Mouse (Mus musculus) retina, adult 2 months (tissue): ENCODE results near the gene Th.
A peak's percentile ranks its signal among the peaks of the same experiment; 100 is the strongest.

ENCODE experiments used
- DNase-seq: peaks from one replicate; pipeline ENCODE4 v3.0.0-alpha.2; 2012; ENCODE audit warnings: low read depth, low spot score

The Th gene

GRCm38 (mm10) chr7:142931028-142931427 lies at the start of gene Th:
Gene Th, minus strand, starts transcription at chr7:142931128.
- no peak for DNase-seq

DNA sequence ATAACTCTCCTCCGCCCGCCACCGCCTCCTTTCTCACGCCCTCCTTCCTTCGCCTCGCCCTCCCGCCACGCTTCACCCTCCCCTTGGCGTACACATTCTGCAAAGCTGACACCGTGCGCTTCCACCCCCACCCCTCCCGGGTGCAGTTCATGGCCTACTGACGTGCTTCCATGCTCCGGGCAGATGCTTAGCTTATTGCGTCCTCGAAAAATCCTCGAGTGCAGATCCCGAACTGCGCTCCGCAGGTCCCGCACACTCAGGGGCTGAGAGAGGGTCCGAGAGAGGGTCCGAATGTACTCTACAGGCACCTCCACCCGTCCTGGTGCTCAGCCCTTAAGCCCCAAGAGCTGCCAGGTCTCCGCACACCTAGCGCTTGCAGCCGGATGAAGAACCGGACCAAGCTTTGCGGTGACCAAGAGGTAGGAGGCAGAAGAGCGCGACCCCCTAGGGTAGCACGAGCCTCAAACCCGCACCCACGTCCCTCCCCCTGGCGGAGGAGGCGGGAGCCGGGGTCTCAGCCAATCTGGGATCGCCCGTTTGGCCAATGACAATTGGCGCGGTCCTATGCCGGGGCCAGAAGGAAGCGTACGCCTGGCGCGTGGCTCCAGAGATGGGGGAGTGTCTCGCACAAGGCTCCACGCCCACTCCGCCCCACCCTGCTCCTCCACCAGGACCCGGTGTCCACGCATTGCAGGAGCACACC lies 38.0 kb upstream of the Th start, which contains the start of gene Ascl2:
Ascl2 (minus strand) TSS at position 456 of the 703 bp plus-strand sequence.
- no peak for DNase-seq

GRCm38 (mm10) chr7:142967884-142968808 lies 37.2 kb upstream of the Th start:
- DNase-seq, result no peak

- DNase-seq, result no peak
Measured at GRCm38 (mm10) chr7:142967414-142967883, 36.5 kb upstream of the Th start.

- no peak for DNase-seq
Measured at GRCm38 (mm10) chr7:142959752-142960151, 28.8 kb upstream of the Th start.

- no peak for DNase-seq
Measured at GRCm38 (mm10) chr7:142958817-142959216, 27.9 kb upstream of the Th start.

DNA sequence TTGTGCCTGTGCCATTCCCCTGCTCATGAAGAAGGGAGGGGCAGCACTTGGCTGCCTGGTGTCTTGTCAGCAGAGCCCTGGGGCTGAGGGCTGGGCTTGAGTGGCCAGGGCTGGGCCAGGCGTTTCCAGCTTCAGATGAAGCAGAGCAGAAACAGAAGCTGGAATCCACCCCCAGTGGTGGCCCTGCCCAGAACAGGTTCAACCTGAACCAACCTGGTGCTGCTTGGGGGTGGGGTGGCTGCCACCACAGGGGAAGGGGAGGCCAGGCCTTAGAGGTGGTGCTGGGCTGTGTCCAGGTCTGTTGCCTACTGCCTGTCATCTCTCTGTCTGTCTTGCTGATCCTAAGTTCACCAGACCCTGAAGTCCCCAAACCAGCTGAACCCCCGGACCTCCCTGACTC lies 25.1 kb upstream of the Th start:
- DNase-seq, result no peak

DNA sequence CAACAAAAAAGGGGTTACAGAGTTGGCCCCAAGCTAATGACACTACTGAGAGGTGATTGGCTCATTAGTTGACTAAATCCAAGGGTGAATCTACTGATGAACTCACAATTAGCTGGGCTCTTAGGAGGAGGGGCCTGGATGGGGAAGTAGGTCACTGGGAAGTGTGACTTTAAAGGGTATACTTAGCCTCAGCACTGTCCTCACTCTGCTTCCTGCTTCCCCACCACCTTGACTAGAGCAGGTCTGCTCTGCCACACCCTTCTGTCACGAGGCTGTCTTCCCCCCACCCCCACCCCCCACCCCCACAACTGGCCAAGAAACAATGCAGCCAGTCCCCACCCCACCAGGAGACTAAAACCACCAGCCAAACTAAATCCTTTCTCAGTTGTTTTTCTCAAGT lies 18.6 kb upstream of the Th start:
- no peak for DNase-seq

DNA sequence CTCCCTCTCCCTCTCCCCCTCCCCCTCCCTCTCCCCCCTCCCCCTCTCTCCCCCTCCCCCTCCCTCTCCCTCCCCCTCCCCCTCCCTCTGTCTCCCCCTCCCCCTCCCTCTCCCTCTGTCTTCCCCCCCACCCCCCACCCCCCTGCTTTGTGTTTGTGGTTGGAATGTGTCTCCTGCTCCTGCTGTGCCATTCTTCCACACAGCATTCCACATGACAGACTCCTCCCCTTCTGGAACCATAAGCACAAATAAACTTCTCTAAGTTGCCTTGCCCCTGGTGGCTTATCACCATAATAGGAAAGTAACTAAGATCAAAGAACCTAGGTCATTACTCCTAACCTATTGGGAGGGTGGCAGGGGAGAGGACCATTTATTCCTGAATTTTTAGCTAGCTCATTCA lies 6.7 kb upstream of the Th start:
- DNase-seq, result no peak

DNA sequence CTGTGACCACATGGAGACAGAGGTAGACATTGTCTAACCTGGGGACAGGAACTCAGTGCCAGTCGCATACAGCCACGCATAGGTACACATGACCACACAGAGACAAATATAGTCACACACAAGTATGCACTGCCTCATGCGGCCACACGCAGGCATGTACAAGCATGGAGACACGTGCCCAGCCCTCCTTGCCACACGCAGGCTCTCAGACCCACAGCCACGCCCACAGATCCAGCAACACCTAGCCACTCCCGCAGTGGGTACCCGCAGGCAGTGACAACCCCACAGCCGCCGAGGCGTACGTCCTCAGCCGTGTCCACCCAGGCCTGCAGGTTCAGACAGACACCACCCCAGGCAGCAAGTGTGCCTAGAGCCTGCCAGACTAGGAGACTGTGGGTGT lies 4.8 kb upstream of the Th start:
- no peak for DNase-seq

- DNase-seq, result no peak
Measured at GRCm38 (mm10) chr7:142932469-142932868, 1.5 kb upstream of the Th start.

DNA sequence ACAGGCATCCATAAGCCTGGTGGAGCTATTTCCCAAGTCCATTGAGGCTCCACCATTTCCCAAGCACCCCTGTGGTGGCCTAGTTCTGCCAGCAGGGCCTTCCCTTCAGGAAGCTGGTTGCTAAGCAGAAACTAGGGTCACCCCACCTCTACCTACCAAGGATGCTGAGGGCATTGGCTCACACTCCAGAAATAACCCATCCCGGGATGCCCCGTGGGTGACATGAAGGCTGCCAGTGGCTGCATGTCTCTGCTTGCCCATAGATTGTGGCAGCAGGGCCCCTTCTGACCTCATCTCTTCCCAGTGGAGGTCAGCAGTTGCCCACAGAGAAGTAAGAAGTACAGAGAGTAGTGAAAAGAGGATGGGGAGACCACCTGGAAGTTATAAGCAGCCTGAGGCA lies 1.4 kb downstream of the Th start:
- no peak for DNase-seq

GRCm38 (mm10) chr7:142927293-142927692 lies 3.6 kb downstream of the Th start:
- no peak for DNase-seq

DNA sequence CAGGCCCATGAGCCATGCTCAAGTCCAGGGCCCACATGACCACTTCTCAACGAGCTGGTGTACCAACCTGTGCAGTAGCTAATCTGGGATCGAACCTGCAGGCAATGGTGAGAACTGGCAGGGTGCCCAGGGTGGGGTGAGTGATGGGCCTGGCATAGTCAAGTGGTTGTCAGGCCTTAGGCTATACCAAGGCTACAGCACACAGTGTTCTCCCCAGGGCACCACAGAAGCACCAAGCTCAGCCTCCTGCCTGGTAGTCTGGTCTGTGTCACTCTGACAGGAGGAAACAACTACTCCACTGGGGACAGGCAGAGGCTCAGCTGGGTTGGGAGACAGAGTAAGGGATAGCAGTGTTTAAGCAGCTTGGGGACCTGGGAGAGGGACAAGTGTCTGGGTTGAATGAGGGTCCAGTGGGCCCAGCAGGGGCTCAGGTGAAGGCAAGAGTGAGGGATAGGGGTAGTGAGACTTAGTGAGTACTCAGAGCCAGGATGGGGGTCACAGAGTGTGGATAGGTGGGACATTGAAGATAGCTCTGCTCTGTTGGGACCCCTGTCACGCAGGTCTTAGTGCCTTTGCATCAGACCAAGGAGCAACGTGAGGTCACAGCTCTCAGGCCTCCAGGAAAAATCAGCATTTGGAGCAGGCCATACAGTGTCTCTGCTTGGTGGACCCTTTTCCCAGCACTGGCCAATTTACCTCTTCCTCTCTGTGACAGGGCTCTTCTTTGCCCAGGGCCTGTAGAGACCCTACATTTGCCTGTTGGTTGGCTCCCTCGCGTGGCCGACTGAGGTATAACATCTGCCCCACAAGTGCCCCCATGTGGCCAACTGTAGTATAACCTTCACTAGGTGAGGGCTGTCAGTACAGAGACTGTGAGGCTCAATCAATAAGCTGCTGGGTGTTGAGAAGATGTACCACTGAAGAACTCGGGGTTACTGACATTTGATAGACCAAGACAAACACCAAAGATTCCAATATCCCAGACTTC lies 12.0 kb downstream of the Th start:
- peak; percentile 51 for DNase-seq

DNA sequence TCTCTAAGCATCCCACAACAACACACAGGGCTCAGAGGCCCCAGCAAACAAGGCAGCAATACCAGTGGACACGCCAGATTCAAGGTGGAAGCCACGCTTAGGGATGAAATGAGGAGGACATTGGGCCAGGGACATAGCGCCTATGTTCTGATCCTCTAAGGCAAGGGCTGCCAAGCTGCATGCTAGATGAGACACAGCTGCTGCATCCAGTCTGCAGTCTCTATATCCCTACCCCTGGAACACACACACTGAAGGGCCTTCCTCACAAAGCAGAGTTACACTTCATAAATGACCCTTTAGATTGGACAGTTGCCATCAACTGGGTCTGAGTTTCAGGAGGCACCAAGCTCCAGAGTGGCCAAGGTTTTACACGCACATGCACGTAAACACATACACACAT lies 13.3 kb downstream of the Th start:
- DNase-seq, result no peak

- no peak for DNase-seq
Measured at GRCm38 (mm10) chr7:142916178-142916577, 14.8 kb downstream of the Th start.

DNA sequence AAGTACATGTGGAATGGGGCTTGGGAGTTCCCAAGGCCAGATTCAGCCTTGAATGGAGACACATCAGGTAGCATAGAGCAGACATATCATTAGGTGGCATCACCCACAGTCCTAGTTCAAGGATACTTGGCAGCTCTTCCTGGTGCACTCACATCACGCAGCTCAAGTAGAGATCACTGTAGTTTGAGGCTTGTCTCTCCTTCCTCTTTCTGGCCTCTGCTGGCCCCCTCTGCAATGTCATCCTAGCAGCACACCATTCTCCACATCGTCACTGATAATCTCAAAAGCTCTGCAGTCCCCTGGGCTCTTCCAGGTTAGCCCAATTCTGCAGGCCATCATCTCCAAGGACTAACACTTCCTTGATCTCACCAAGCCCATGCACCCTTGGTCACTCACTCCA lies 19.2 kb downstream of the Th start:
- DNase-seq, result no peak

- no peak for DNase-seq
Measured at GRCm38 (mm10) chr7:142910104-142910503, 20.8 kb downstream of the Th start.

DNA sequence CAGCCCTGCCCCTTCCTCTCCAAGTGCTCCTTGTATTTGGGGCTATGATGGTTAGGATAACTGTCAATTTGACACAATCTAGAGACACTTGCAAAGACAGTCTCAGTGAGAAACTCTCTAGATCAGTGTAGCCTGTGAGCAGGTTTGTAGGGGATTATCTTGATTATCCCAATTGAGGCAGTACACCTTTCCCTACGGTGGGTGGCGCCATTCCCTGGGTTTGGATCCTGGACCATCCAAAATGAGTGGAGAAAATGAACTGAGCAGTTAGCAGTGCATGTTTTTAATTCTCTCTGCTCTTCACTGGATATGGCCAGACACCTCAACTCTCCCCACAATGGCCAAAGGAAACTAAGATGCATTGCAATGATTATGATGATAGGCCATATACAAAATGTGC lies 21.3 kb downstream of the Th start:
- DNase-seq, result no peak

DNA sequence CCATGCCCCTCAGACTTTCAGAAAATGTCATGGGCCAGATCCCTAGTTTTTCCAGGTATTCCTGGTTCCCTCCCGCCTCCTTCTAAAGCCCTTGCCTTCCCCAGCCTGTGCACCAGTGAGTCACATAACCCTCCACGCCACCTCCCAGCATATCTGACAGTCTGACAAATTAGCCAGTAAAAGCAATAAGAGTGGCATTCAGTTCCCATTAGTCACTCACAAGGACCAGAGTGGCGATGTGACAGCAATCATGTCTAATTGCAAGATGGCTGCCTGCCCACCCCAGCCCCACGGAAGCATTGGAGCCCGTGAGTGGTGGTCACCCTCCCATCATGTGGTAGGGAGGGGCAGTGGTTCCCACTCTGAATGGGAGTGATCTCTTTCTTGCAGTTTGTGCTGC lies 25.3 kb downstream of the Th start:
- no peak for DNase-seq

GRCm38 (mm10) chr7:142904331-142904730 lies 26.6 kb downstream of the Th start:
- no peak for DNase-seq

- no peak for DNase-seq
Measured at GRCm38 (mm10) chr7:142902931-142903330, 28.0 kb downstream of the Th start.
